Mouse (Mus musculus) bone marrow macrophage, adult 2 months (primary cell): Measurements from ENCODE around the gene Acot12.

ENCODE experiments used
- CTCF ChIP-seq: IDR thresholded peaks from 2 replicates; pipeline ENCODE4 v1.5.1; 2012; ENCODE audit warnings: low read depth, mild to moderate bottlenecking, low read length, moderate library complexity
- POLR2A ChIP-seq: IDR thresholded peaks from 2 replicates; pipeline ENCODE4 v1.6.1; 2012; ENCODE audit warnings: mild to moderate bottlenecking, low read depth, low read length, borderline replicate concordance

DNA sequence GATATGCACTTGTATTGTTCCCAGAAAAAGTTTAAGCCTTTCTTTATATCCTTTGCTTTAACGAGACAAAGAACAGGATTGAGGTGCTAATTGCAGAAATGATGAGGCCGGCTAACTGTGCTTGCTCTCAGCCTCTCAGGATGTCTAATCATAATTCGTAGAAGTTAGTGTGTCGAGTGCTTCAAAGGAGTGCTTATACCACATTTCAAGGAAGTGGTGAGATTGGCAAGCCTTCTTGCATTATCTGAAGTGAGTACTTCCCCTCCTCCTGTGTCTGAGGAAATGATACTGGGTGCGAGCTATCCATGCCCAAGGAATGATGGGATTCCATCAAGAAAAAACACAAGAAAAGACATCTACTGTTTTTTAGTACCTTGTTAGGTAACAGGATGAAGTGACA lies 73.4 kb downstream of the Acot12 start:
- no peak for TF ChIP-seq POLR2A
- TF ChIP-seq CTCF, result no peak
